Mouse (Mus musculus) MEL (cell line): Measurements from ENCODE around the gene Kctd11.
A peak's percentile ranks its signal among the peaks of the same experiment; 100 is the strongest.

Experiments used
- CTCF ChIP-seq, 3 experiments: IDR thresholded peaks in 2 of 3; conservative IDR thresholded peaks in 1 of 3; 2 replicates each; pipeline ENCODE4 v1.5.1; 2011 to 2012; ENCODE audit warnings: low read length in 3 of 3, low read depth in 2 of 3, mild to moderate bottlenecking in 2 of 3, improper control_type of control experiment in 1 of 3, inconsistent platforms in 1 of 3, mixed read lengths in 1 of 3, moderate library complexity in 1 of 3; ENCODE audit not compliant: control insufficient read depth in 1 of 3, insufficient read depth in 1 of 3, poor library complexity in 1 of 3, severe bottlenecking in 1 of 3
- EP300 ChIP-seq, 2 experiments: IDR thresholded peaks; 2 replicates each; pipeline ENCODE4 v1.6.1; 2011; ENCODE audit warnings: improper control_type of control experiment in 2 of 2, low read length in 2 of 2, low read depth in 1 of 2, mild to moderate bottlenecking in 1 of 2
- ETS1 ChIP-seq: IDR thresholded peaks from 2 replicates; pipeline ENCODE4 v1.6.1; 2012; ENCODE audit warnings: low read depth, mild to moderate bottlenecking, inconsistent platforms, low read length, improper control_type of control experiment, moderate library complexity
- GABPA ChIP-seq: IDR thresholded peaks from 2 replicates; pipeline ENCODE4 v1.6.1; 2012; ENCODE audit warnings: low read depth, mild to moderate bottlenecking, inconsistent platforms, low read length, improper control_type of control experiment, moderate library complexity
- GATA1 ChIP-seq: IDR thresholded peaks from 2 replicates; pipeline ENCODE4 v1.6.1; 2011; ENCODE audit warnings: low read depth, low read length, improper control_type of control experiment
- HCFC1 ChIP-seq: IDR thresholded peaks from 2 replicates; pipeline ENCODE4 v1.6.1; 2012; ENCODE audit warnings: low read depth, mild to moderate bottlenecking, inconsistent platforms, low read length, improper control_type of control experiment, moderate library complexity
- MAX ChIP-seq: IDR thresholded peaks from 2 replicates; pipeline ENCODE4 v1.6.1; 2011; ENCODE audit warnings: low read length, improper control_type of control experiment
- MAZ ChIP-seq: IDR thresholded peaks from 2 replicates; pipeline ENCODE4 v1.6.1; 2012; ENCODE audit warnings: low read depth, mild to moderate bottlenecking, inconsistent platforms, low read length, improper control_type of control experiment
- POLR2A ChIP-seq, 2 experiments: IDR thresholded peaks; 2 replicates each; pipeline ENCODE4 v1.6.1; 2011 to 2012; ENCODE audit warnings: low read length in 2 of 2, mild to moderate bottlenecking in 2 of 2, control low read depth in 1 of 2, improper control_type of control experiment in 1 of 2, low read depth in 1 of 2, moderate library complexity in 1 of 2; ENCODE audit not compliant: control insufficient read depth in 1 of 2, insufficient read depth in 1 of 2, poor library complexity in 1 of 2
- POLR2AphosphoS5 ChIP-seq: IDR thresholded peaks from 2 replicates; pipeline ENCODE4 v1.6.1; 2012; ENCODE audit warnings: low read depth, borderline replicate concordance, mild to moderate bottlenecking, inconsistent platforms, low read length, moderate library complexity, mixed read lengths
- USF2 ChIP-seq, 2 experiments: IDR thresholded peaks; 2 replicates each; pipeline ENCODE4 v1.6.1; 2011 to 2012; ENCODE audit warnings: improper control_type of control experiment in 2 of 2, low read length in 2 of 2, borderline replicate concordance in 1 of 2, inconsistent platforms in 1 of 2, low read depth in 1 of 2, mild to moderate bottlenecking in 1 of 2; ENCODE audit not compliant: insufficient read depth in 1 of 2
- ZC3H11A ChIP-seq: IDR thresholded peaks from 2 replicates; pipeline ENCODE4 v1.6.1; 2012; ENCODE audit warnings: low read depth, mild to moderate bottlenecking, inconsistent platforms, low read length, improper control_type of control experiment

GRCm38 (mm10) chr11:69894671-69895070 lies 13.5 kb upstream of the Kctd11 start:
- no peak for TF ChIP-seq ZC3H11A
- no peak for TF ChIP-seq MAX
- no peak for TF ChIP-seq GABPA
- no peak for TF ChIP-seq CTCF (IDR thresholded peaks at IDR 0.05 in 2 of 3, conservative IDR thresholded peaks at IDR 0.05 in 1 of 3; ENCODE audit: control insufficient read depth in 1 of 3, insufficient read depth in 1 of 3, low read depth in 2 of 3, low read length in 3 of 3, poor library complexity in 1 of 3, severe bottlenecking in 1 of 3)
- peak in 1 of 2 experiments; percentile 67; a peak in 3 of 4 replicates for TF ChIP-seq EP300 (IDR thresholded peaks at IDR 0.05; ENCODE audit: low read depth in 1 of 2, low read length in 2 of 2)
- 0 out of 4 replicates have a peak, but pooled peaks of 1 of the 2 experiments have one; percentile 14 for TF ChIP-seq POLR2A (IDR thresholded peaks at IDR 0.05; ENCODE audit: control insufficient read depth in 1 of 2, insufficient read depth in 1 of 2, low read depth in 1 of 2, low read length in 2 of 2, poor library complexity in 1 of 2)
- TF ChIP-seq MAZ: no peak
- no peak for TF ChIP-seq USF2 (IDR thresholded peaks at IDR 0.05; ENCODE audit: borderline replicate concordance in 1 of 2, insufficient read depth in 1 of 2, low read depth in 1 of 2, low read length in 2 of 2)
- no peak for TF ChIP-seq POLR2AphosphoS5
- TF ChIP-seq HCFC1: peak; percentile 54; the same call in 1 of the 2 replicates
- TF ChIP-seq GATA1: no peak
- peak; percentile 30; the same call in 1 of the 2 replicates for TF ChIP-seq ETS1
